Mouse (Mus musculus) megakaryocyte-erythroid progenitor cell, adult 5-6 weeks (primary cell): Measurements from ENCODE around the gene Sgca. TPM values are rescaled to one million over a fixed set of nuclear protein-coding genes. Genes with fewer than 3 reads are reported as not detected.
A peak's percentile ranks its signal among the peaks of the same experiment; 100 is the strongest.

Experiments
- ATAC-seq: replicated peaks from 2 replicates; pipeline ENCODE4 v1.8.0; 2016; ENCODE audit warnings: mild to moderate bottlenecking, inconsistent platforms; ENCODE audit not compliant: severe bottlenecking, poor library complexity, low FRiP score, low TSS enrichment
- total RNA-seq, 2 experiments: library from RNA; stranded (forward) in 1 of 2; stranded (reverse) in 1 of 2; fragments of 200-1000, 215-1000 nt in 1 of 2; fragments of >200 nt in 1 of 2; fragmentation: Nextera tagmentation in 1 of 2; gene quantifications; 2 replicates each; pipeline ENCODE4 v1.2.3; 2014 to 2017

The Sgca gene
- total RNA-seq, 2 experiments from 2014 or later, result not detected

DNA sequence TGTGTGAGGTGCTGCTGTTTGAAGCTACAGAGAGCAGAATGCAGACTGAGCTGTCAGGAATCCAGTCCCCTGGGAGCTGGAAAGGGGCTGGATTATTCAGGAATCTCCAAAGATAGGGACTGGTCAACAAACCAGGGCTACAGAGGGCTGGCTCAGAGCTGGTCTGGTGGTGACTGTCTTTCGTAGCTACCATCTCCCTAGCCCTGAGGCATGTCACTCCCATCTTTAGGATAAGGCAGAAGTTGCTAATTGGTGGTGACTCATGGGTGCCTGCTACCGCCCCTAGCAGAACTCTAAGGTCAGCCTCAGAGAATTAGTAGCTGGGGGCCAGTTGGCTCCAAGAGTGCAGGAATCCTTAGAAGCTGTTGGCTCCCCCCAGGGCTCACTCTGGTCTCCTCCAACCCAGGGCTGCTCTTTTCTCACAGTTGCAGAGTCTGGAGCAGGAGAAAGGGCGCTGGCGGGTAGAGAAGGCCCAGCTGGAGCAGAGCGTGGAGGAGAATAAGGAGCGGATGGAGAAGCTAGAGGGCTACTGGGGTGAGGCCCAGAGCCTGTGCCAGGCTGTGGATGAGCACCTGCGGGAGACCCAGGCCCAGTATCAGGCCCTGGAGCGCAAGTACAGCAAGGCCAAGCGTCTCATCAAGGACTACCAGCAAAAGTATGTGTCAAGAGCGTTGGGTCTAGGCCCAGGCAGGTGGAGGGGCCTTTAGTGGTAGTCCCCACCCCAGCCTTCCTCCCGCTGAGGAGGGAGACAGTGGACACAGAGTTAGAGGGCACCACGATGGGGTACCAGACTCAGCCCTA lies 28.2 kb upstream of the Sgca start:
- no peak for ATAC-seq

- no peak for ATAC-seq
Observed at GRCm38 (mm10) chr11:95002705-95003104, 26.6 kb upstream of the Sgca start.

- ATAC-seq, result no peak
Observed at GRCm38 (mm10) chr11:95001584-95002347, 25.6 kb upstream of the Sgca start.

- ATAC-seq, result peak; percentile 13; the same call in 1 of the 2 replicates
Observed at GRCm38 (mm10) chr11:95001058-95001457, 24.9 kb upstream of the Sgca start.

GRCm38 (mm10) chr11:95000548-95000947 lies 24.4 kb upstream of the Sgca start:
- ATAC-seq, result 0 out of 2 replicates have a peak, but pooled peaks have one; percentile 0

- no peak for ATAC-seq
Observed at GRCm38 (mm10) chr11:95000128-95000527, 24.0 kb upstream of the Sgca start.

- ATAC-seq, result peak; percentile 11; the same call in 1 of the 2 replicates
Observed at GRCm38 (mm10) chr11:94998041-94998531, 22.0 kb upstream of the Sgca start.

DNA sequence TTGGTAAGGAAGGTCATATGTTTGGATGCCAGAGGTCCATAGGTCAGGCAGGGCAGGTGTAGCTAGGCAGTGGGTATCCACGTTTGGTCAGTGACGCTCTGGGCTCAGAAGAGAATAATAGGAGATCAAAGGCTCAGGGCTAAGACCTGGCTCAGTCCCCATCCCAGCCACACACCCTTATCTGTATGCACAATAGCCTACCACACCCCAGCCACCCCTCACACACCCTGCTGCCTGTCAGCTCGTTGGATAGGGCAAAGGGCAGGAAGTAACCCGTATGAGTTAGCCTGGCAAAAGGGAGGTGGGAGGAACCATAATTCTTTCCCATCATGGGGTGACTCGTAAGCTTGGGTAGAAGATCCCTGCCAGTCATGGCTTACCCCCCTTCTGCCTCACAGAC lies 21.5 kb upstream of the Sgca start:
- peak; percentile 85 for ATAC-seq

DNA sequence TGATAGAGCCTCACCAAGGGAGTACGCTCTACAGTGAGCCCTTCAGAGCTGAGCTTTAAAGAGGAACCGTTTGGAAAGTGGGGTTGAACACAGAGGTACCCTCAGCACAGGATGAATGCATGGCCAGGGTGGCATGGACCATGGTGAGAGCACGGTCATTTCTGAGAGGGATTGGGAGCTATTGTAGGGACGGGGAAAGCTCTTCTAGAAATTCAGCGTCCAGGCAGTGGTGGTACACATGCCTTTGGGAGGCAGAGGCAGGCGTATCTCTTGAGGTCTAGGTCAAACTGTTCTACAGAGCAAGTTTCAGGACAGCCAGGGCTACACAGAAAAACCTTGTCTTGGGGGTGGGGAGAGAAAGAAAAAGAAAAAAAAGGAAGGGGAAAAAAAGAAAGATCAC lies 20.9 kb upstream of the Sgca start:
- no peak for ATAC-seq

GRCm38 (mm10) chr11:94996101-94996500 lies 20.0 kb upstream of the Sgca start:
- no peak for ATAC-seq

DNA sequence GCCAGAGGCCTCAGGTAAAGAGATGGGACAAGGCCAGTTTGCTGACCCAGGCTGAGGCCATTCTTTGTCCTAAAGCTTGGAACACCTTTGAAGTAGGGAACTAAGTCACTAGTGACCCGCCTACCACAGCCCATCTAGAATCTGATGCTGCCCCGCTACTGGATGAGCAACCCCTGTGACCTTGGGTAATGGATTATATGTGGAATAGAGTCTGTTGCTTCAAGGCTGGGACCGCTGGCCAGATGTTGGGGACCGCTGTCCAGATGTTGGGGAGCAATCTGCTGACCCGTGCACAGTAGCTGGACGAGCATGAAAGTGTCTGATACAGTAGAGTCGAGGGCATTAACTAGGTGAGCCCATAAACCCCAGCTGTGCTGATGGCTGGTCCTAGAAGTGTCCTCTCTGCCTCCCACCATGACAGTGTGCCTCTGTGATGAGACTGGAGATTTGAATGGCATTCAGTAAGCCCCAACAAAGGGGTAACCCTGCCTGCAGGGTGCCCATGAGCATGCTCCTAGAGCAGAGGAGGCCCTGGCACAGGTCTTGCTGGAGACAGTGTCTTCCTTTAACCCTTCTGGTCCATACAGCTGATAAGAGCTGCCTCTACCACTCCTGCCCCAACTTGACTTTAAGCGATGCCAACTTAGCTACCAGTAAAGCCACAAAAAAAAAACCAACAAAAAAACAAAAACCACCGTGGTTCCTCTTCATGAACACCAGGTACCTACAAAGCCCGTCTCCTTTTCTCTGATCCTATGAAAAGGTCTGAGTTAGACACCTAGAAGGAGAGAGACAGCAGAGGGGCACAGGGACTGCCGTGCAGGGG lies 19.0 kb upstream of the Sgca start:
- no peak for ATAC-seq

GRCm38 (mm10) chr11:94994208-94994814 lies 18.2 kb upstream of the Sgca start:
- ATAC-seq, result no peak

DNA sequence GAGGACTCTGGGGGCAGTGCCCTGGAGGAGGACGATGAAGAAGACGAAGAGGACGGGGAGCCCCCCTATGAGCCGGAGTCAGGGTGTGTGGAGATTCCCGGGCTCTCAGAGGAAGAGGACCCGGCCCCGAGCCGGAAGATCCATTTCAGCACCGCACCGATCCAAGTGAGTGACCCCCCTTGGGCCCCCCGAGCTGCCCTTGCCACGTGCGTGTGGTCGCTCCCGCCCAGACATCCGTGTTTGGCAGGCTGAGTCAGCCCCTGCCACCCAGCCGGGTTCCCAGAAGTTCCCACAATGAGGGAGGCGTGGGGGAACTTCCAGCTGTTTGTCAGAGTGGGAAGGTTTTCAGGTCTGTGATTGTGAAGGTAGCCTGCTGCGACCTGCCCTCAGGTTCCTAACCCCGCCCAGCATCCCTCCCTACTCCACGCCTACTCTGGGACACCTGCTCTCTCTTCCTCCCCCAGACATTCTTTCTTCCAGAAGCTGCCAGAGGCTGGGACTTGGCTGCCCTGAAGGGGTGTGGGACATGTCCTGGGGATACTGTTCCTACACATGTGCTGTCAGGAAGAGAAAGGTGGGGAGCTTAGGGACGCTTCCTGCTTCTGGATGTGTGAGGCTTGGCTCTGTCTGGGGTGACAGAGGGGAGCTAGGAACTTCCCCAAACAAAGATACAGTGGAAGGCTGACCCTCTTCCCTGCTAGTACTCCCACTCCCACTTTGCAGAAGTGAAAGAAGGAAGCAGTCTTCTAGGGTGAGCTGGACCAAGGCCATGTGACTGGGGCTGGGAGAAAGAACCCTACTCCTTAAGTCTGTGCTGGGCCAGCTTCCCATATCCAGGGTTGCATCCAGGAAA lies 16.9 kb upstream of the Sgca start:
- no peak for ATAC-seq

- ATAC-seq, result no peak
Observed at GRCm38 (mm10) chr11:94992480-94992753, 16.3 kb upstream of the Sgca start.

DNA sequence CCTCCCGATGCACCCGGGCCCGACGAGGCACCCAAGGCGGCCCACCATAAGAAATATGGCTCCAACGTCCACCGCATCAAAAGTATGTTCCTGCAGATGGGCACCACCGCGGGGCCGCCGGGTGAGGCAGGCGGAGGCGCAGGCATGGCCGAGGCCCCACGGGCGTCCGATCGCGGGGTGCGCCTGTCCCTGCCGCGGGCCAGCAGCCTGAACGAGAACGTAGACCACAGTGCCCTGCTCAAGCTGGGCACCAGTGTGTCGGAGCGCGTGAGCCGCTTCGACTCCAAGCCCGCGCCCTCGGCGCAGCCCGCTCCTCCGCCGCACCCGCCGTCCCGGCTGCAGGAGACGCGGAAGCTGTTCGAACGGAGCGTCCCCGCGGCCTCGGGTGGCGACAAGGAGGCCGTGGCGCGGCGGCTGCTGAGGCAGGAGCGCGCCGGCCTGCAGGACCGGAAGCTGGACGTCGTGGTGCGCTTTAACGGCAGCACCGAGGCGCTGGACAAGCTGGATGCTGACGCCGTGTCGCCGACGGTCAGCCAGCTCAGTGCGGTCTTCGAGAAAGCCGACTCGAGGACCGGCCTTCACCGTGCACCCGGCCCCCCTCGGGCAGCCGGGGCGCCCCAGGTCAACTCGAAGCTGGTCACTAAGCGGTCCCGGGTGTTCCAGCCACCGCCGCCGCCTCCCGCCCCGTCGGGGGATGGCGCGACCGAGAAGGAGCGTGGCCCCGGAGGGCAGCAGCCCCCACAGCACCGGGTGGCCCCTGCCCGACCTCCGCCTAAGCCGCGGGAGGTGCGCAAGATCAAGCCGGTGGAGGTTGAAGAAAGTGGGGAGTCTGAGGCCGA lies 15.7 kb upstream of the Sgca start:
- no peak for ATAC-seq

GRCm38 (mm10) chr11:94990749-94991577 lies 14.8 kb upstream of the Sgca start, which contains the start of gene Ppp1r9b:
Gene Ppp1r9b, plus strand, starts transcription at chr11:94991035.
- peak; percentile 74 for ATAC-seq
